Mouse (Mus musculus) heart, postnatal 0 days (tissue): ENCODE measurements around the gene Cog6. TPM values are rescaled to one million over a fixed set of nuclear protein-coding genes. Genes with fewer than 3 reads are reported as not detected.
A peak's percentile ranks its signal among the peaks of the same experiment; 100 is the strongest.

Experiments used
- ATAC-seq: fragments of 200-750 bp; cut with Nextera tagmentation; 2 replicates; pipeline ENCODE4 v1.8.0; 2017; ENCODE audit warnings: low read depth, moderate number of reproducible peaks, moderate library complexity; ENCODE audit not compliant: insufficient read depth
- DNase-seq: peaks from one replicate; pipeline ENCODE4 v3.0.0-alpha.2; 2016; ENCODE audit warnings: low spot score
- H3K27ac ChIP-seq: fragments of 300-500 bp; sonication (generic); 2 replicates; pipeline ENCODE4 v1.5.1; 2014; ENCODE audit warnings: low read depth, mild to moderate bottlenecking
- H3K27me3 ChIP-seq: fragments of 300-500 bp; sonication (generic); 2 replicates; pipeline ENCODE4 v1.6.1; 2014; ENCODE audit warnings: low read length, mixed read lengths; ENCODE audit not compliant: control insufficient read depth, insufficient read depth
- H3K36me3 ChIP-seq: fragments of 300-500 bp; sonication (generic); replicated peaks from 2 replicates; pipeline ENCODE4 v1.6.1; 2014; ENCODE audit warnings: low read length, mixed read lengths; ENCODE audit not compliant: control insufficient read depth, insufficient read depth
- H3K4me1 ChIP-seq: fragments of 300-500 bp; sonication (generic); 2 replicates; pipeline ENCODE4 v1.6.1; 2014; ENCODE audit warnings: antibody characterized with exemption; ENCODE audit not compliant: control insufficient read depth, insufficient read depth
- H3K4me2 ChIP-seq: fragments of 300-500 bp; sonication (generic); 2 replicates; pipeline ENCODE4 v1.6.1; 2014; ENCODE audit warnings: low read depth, mild to moderate bottlenecking, low read length, moderate library complexity
- H3K4me3 ChIP-seq: fragments of 300-500 bp; sonication (generic); 2 replicates; pipeline ENCODE4 v1.5.1; 2014; ENCODE audit warnings: low read depth, low read length
- H3K9ac ChIP-seq: fragments of 300-500 bp; sonication (generic); replicated peaks from 2 replicates; pipeline ENCODE4 v1.6.1; 2014; ENCODE audit warnings: low read depth, low read length, mixed read lengths
- H3K9me3 ChIP-seq: fragments of 300-500 bp; sonication (generic); replicated peaks from 2 replicates; pipeline ENCODE4 v1.6.1; 2016; ENCODE audit warnings: low read length; ENCODE audit not compliant: control insufficient read depth
- CTCF ChIP-seq: IDR thresholded peaks from 2 replicates; pipeline ENCODE4 v1.5.1; 2016; ENCODE audit warnings: antibody characterized with exemption, control low read depth, low read depth
- EP300 ChIP-seq: IDR thresholded peaks from 2 replicates; pipeline ENCODE4 v1.6.1; 2016; ENCODE audit warnings: antibody characterized with exemption, low read depth
- WGBS: fragments of 180-500 bp; shearing (Covaris S2); extraction: QIAGEN DNeasy Blood & Tissue Kit; methylation state at CpG from one replicate; pipeline ENCODE4 v1.1.7; 2014; 5-methylcytosine and 5-hydroxymethylcytosine counted together
- polyA plus RNA-seq: library from polyadenylated mRNA; unstranded; fragments of >200 nt; fragmentation: Nextera tagmentation; extraction: Ambion mirVana; gene quantifications from 2 replicates; pipeline ENCODE4 v1.2.1, GENCODE M21; 2015
- total RNA-seq: library from RNA; depleted of rRNA; stranded (reverse); fragments of >200 nt; gene quantifications from 2 replicates; pipeline ENCODE4 v1.2.3, GENCODE M21; 2014; ENCODE audit warnings: low replicate concordance

Gene Cog6
- total and polyA plus RNA-seq, 2 experiments from 2014 or later, result 54.7 to 64.5 TPM

GRCm38 (mm10) chr3:53056430-53056829, 39.4 kb upstream of the Cog6 start:
- ATAC-seq (no peak), DNase-seq (no peak)
- H3K36me3 ChIP-seq, result 0 out of 2 replicates have a peak, but pooled peaks cover 4% of the 10 kb centered on the region
- TF ChIP-seq EP300, result no peak
- TF ChIP-seq CTCF, result no peak
- H3K27me3 ChIP-seq, result no peaks in the 10 kb centered on the region
- no peak overlapping the region for H3K4me3 ChIP-seq
- no peak overlapping the region for H3K9ac ChIP-seq
- no peak overlapping the region for H3K27ac ChIP-seq
- H3K4me1 ChIP-seq, result peaks cover 46% of the 10 kb centered on the region
- 64% methylated on average over 10 of the region's 10 CpGs for WGBS
- H3K4me2 ChIP-seq, result 0 out of 2 replicates have a peak overlapping the region, but pooled peaks have one; percentile 12
- H3K9me3 ChIP-seq, result no peaks in the 10 kb centered on the region

GRCm38 (mm10) chr3:53052385-53052784, 35.3 kb upstream of the Cog6 start:
- Histone ChIP-seq H3K4me2 (no peak overlapping the region), H3K9me3 (no peaks in the 10 kb centered on the region), H3K36me3 (0 out of 2 replicates have a peak, but pooled peaks cover 4% of the 10 kb centered on the region), H3K27ac (no peak overlapping the region), H3K4me3 (no peak overlapping the region), H3K27me3 (no peaks in the 10 kb centered on the region), H3K9ac (no peak overlapping the region), H3K4me1 (peaks cover 13% of the 10 kb centered on the region; the same call in 1 of the 2 replicates)
- no peak for ATAC-seq
- no peak for TF ChIP-seq CTCF
- no peak for TF ChIP-seq EP300
- WGBS, result 36% methylated on average over 8 of the region's 8 CpGs
- no peak for DNase-seq

GRCm38 (mm10) chr3:53046371-53046770, 29.3 kb upstream of the Cog6 start:
- ATAC-seq, result no peak
- H3K4me1 ChIP-seq, result peaks cover 29% of the 10 kb centered on the region
- no peak for DNase-seq

GRCm38 (mm10) chr3:53045697-53046096, 28.7 kb upstream of the Cog6 start:
- Histone ChIP-seq H3K4me3 (peak overlapping the region; percentile 9; the same call in 1 of the 2 replicates), H3K27ac (no peak overlapping the region), H3K36me3 (0 out of 2 replicates have a peak, but pooled peaks cover 7% of the 10 kb centered on the region), H3K9ac (no peak overlapping the region), H3K27me3 (no peaks in the 10 kb centered on the region), H3K4me1 (peaks cover 29% of the 10 kb centered on the region), H3K4me2 (peak overlapping the region; percentile 32), H3K9me3 (no peaks in the 10 kb centered on the region)
- TF ChIP-seq EP300 (no peak), CTCF (no peak)
- WGBS, result 81% methylated on average over 4 of the region's 4 CpGs
- DNase-seq (no peak), ATAC-seq (no peak)

More at GRCm38 (mm10) chr3:53046371-53046770, 29.3 kb upstream of the Cog6 start:
- Histone ChIP-seq H3K9ac (no peak overlapping the region), H3K27me3 (no peaks in the 10 kb centered on the region), H3K9me3 (no peaks in the 10 kb centered on the region), H3K27ac (no peak overlapping the region), H3K4me3 (no peak overlapping the region), H3K4me2 (peak overlapping the region; percentile 32), H3K36me3 (0 out of 2 replicates have a peak, but pooled peaks cover 7% of the 10 kb centered on the region)
- 55% methylated on average over 6 of the region's 6 CpGs for WGBS
- TF ChIP-seq EP300, result no peak
- TF ChIP-seq CTCF, result no peak

- Histone ChIP-seq H3K27me3 (no peaks in the 10 kb centered on the region), H3K9ac (peak overlapping the region; percentile 56), H3K27ac (peak overlapping the region; percentile 68), H3K4me1 (peaks cover 35% of the 10 kb centered on the region), H3K4me2 (peak overlapping the region; percentile 83), H3K9me3 (no peaks in the 10 kb centered on the region), H3K4me3 (peak overlapping the region; percentile 84), H3K36me3 (0 out of 2 replicates have a peak, but pooled peaks cover 7% of the 10 kb centered on the region)
- 17% methylated on average over 11 of the region's 11 CpGs for WGBS
- ATAC-seq (no peak), DNase-seq (no peak)
- TF ChIP-seq EP300, result no peak
- no peak for TF ChIP-seq CTCF
Measured at GRCm38 (mm10) chr3:53044682-53045299, 27.8 kb upstream of the Cog6 start.
